Mouse (Mus musculus) hindbrain, embryonic 10.5 days (tissue): ENCODE results near the gene Fndc3b. TPM values are rescaled to one million over a fixed set of nuclear protein-coding genes. Genes with fewer than 3 reads are reported as not detected.

Experiments used
- DNase-seq: peaks from one replicate; pipeline ENCODE4 v3.0.0-alpha.2; 2017; ENCODE audit warnings: low spot score
- H3K27ac ChIP-seq: fragments of 300-500 bp; sonication (generic); 2 replicates; pipeline ENCODE4 v1.5.1; 2016; ENCODE audit warnings: mild to moderate bottlenecking, moderate library complexity
- H3K27me3 ChIP-seq: fragments of 300-500 bp; sonication (generic); 2 replicates; pipeline ENCODE4 v1.6.1; 2016; ENCODE audit warnings: mild to moderate bottlenecking; ENCODE audit not compliant: poor library complexity, insufficient read depth, severe bottlenecking
- H3K36me3 ChIP-seq: fragments of 300-500 bp; sonication (generic); 2 replicates; pipeline ENCODE4 v1.6.1; 2016; ENCODE audit warnings: mild to moderate bottlenecking, moderate library complexity
- H3K4me1 ChIP-seq: fragments of 300-500 bp; sonication (generic); replicated peaks from 2 replicates; pipeline ENCODE4 v1.6.1; 2016; ENCODE audit warnings: mild to moderate bottlenecking
- H3K4me3 ChIP-seq: fragments of 300-500 bp; sonication (generic); 2 replicates; pipeline ENCODE4 v1.5.1; 2016; ENCODE audit warnings: mild to moderate bottlenecking, moderate library complexity
- H3K9me3 ChIP-seq: fragments of 300-500 bp; sonication (generic); 2 replicates; pipeline ENCODE4 v1.6.1; 2016; ENCODE audit warnings: mild to moderate bottlenecking, moderate library complexity
- WGBS: fragments of 180-500 bp; shearing (Covaris S2); methylation state at CpG from one replicate; pipeline ENCODE4 v1.1.7; 2016; 5-methylcytosine and 5-hydroxymethylcytosine counted together
- polyA plus RNA-seq: library from polyadenylated mRNA; unstranded; fragments of >200 nt; fragmentation: Nextera tagmentation; extraction: Ambion mirVana; gene quantifications from 2 replicates; pipeline ENCODE4 v1.2.1, GENCODE M21; 2016

Gene Fndc3b
- 9.4 and 11.2 TPM in 2 replicates for polyA plus RNA-seq

DNA sequence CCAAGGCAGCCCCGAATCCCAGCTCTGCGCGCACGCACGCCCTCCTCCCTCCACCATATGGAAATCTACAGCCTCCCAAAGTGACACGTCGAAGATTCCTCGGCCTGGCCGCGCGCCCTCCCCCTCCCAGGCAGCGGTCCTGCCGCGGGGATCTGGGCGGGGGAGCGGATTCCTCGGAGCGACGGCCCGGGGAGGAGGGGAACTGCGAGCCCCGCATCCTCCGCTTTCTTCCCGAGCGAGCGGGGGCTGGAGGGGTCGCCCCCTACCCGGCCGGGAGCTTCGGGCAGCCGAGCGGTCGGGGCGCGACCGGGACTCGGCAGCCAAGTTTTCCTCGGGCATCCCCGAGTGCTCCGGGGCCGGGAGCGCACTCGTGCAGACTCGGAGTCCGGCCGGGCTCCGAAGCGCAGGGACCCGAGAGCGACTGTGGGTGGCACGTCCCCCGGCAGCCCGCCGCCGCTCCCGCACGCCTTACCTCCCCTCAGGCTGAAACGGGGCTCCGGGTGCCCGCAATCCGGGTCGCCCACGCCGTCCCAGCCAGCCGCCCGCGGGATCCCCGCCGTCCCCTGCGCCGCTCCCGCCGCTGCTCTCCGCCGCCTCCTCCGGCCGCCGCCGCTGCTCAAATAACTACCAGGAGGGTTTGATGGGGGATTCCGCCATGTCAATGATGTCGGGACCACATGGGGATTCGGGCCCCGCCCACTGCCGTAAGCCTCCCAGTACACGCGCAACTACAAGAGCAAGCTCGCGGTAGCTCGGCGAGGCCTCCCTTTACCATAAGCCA, at the start of gene Fndc3b:
Fndc3b (minus strand) TSS at position 660 of the 781 bp plus-strand sequence.
- Histone ChIP-seq H3K27me3 (peaks cover 4% of the 10 kb centered on the region; the same call in 1 of the 2 replicates), H3K4me1 (peaks cover 35% of the 10 kb centered on the region), H3K36me3 (no peaks in the 10 kb centered on the region), H3K9me3 (no peaks in the 10 kb centered on the region), H3K4me3 (peak within 1 kb of the TSS; percentile 75), H3K27ac (peak within 1 kb of the TSS; percentile 96)
- WGBS: under 1% methylated on average over 90 of the region's 90 CpGs
- peak; percentile 94 for DNase-seq

DNA sequence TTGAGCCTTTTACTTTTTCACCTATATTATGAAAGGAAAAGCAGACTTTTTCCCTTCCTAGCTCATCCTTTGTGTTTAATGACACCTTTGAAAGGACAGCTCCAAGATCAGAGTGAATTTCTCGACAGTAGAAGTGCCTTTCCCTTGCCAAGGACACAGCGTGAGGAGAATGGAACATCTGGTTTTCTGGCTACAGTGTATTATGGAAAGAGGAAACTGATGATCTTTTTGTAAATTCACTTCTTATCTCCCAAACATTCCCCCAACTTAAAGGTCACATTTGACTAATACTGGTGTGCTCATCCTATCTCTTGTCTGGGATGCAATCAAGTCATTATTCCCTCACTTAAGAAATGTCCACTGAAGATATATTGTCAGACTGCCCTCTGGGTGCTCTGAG, 49.2 kb upstream of the Fndc3b start:
- Histone ChIP-seq H3K9me3 (0 out of 2 replicates have a peak, but pooled peaks cover 2% of the 10 kb centered on the region), H3K27me3 (no peaks in the 10 kb centered on the region), H3K4me3 (no peak overlapping the region), H3K4me1 (no peaks in the 10 kb centered on the region), H3K27ac (no peak overlapping the region), H3K36me3 (no peaks in the 10 kb centered on the region)
- 84% methylated on average over 2 of the region's 2 CpGs for WGBS
- no peak for DNase-seq

GRCm38 (mm10) chr3:27758976-27759375, 47.9 kb upstream of the Fndc3b start:
- Histone ChIP-seq H3K4me1 (no peaks in the 10 kb centered on the region), H3K36me3 (no peaks in the 10 kb centered on the region), H3K27me3 (no peaks in the 10 kb centered on the region), H3K9me3 (0 out of 2 replicates have a peak, but pooled peaks cover 2% of the 10 kb centered on the region), H3K27ac (no peak overlapping the region), H3K4me3 (no peak overlapping the region)
- WGBS: 54% methylated on average over 6 of the region's 6 CpGs
- no peak for DNase-seq

- Histone ChIP-seq H3K9me3 (no peaks in the 10 kb centered on the region), H3K27ac (no peak overlapping the region), H3K27me3 (no peaks in the 10 kb centered on the region), H3K36me3 (no peaks in the 10 kb centered on the region), H3K4me3 (no peak overlapping the region), H3K4me1 (no peaks in the 10 kb centered on the region)
- no peak for DNase-seq
- WGBS: 75% methylated on average over 5 of the region's 5 CpGs
Observed at GRCm38 (mm10) chr3:27751657-27752056, 40.5 kb upstream of the Fndc3b start.

DNA sequence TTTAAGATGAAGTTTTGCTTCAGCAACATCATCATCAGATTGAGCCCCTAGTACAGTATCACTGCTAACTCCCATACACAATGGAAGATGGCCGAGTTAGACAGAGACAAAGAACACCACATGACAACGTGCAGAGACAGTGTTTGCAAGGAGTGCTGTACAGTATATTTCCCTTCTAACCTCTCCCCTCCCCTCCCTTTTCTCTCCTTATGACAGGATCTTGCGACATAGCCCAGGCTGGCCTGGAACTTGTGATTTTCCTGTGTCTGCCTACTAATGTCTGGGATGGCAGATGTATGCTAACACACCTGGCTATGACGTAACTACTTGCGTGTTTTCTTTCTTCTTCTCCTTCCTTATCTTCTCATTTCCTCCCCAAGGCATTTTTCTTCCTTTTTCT, 40.0 kb upstream of the Fndc3b start:
- no peaks in the 10 kb centered on the region for H3K36me3 ChIP-seq
- H3K9me3 ChIP-seq: no peaks in the 10 kb centered on the region
- no peak overlapping the region for H3K27ac ChIP-seq
- H3K4me1 ChIP-seq: no peaks in the 10 kb centered on the region
- no peaks in the 10 kb centered on the region for H3K27me3 ChIP-seq
- no peak for DNase-seq
- WGBS: 88% methylated on average over 5 of the region's 5 CpGs
- no peak overlapping the region for H3K4me3 ChIP-seq

GRCm38 (mm10) chr3:27745651-27746050, 34.5 kb upstream of the Fndc3b start:
- Histone ChIP-seq H3K27me3 (no peaks in the 10 kb centered on the region), H3K4me1 (0 out of 2 replicates have a peak, but pooled peaks cover 4% of the 10 kb centered on the region), H3K27ac (no peak overlapping the region), H3K4me3 (no peak overlapping the region), H3K36me3 (no peaks in the 10 kb centered on the region), H3K9me3 (no peaks in the 10 kb centered on the region)
- no peak for DNase-seq
- WGBS: 94% methylated on average over 9 of the region's 9 CpGs

GRCm38 (mm10) chr3:27744754-27745153, 33.6 kb upstream of the Fndc3b start:
- Histone ChIP-seq H3K27me3 (no peaks in the 10 kb centered on the region), H3K4me3 (no peak overlapping the region), H3K36me3 (no peaks in the 10 kb centered on the region), H3K9me3 (no peaks in the 10 kb centered on the region), H3K27ac (no peak overlapping the region), H3K4me1 (0 out of 2 replicates have a peak, but pooled peaks cover 7% of the 10 kb centered on the region)
- 53% methylated on average over 7 of the region's 7 CpGs for whole genome bisulfite sequencing
- no peak for DNase-seq

GRCm38 (mm10) chr3:27743271-27744145, 32.4 kb upstream of the Fndc3b start:
- Histone ChIP-seq H3K4me1 (0 out of 2 replicates have a peak, but pooled peaks cover 7% of the 10 kb centered on the region), H3K27me3 (no peaks in the 10 kb centered on the region), H3K9me3 (no peaks in the 10 kb centered on the region), H3K36me3 (no peaks in the 10 kb centered on the region), H3K27ac (no peak overlapping the region), H3K4me3 (no peak overlapping the region)
- 84% methylated on average over 9 of the region's 9 CpGs for WGBS
- no peak for DNase-seq

DNA sequence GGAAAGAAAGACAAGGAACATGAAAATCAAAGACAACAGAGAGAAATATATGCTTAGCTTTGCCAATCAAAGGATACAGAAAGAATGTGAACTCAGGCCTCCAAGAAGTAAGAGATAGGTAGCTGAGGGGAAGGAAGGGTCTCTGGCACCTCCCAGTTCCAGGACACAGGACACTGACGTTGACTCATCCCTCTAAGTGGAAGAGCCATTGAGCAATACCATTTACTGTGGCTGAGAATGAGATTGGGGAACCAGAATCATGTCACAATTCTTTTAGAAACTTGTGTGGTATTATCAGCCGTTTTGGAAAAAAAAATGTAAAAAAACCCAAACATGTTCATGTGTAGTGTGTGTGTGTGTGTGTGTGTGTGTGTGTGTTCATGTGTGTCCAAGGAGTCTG, 31.0 kb upstream of the Fndc3b start:
- no peaks in the 10 kb centered on the region for H3K36me3 ChIP-seq
- no peak overlapping the region for H3K4me3 ChIP-seq
- H3K27me3 ChIP-seq: no peaks in the 10 kb centered on the region
- no peak for DNase-seq
- no peaks in the 10 kb centered on the region for H3K9me3 ChIP-seq
- 76% methylated on average over 2 of the region's 2 CpGs for WGBS
- H3K27ac ChIP-seq: no peak overlapping the region
- H3K4me1 ChIP-seq: 0 out of 2 replicates have a peak, but pooled peaks cover 7% of the 10 kb centered on the region

DNA sequence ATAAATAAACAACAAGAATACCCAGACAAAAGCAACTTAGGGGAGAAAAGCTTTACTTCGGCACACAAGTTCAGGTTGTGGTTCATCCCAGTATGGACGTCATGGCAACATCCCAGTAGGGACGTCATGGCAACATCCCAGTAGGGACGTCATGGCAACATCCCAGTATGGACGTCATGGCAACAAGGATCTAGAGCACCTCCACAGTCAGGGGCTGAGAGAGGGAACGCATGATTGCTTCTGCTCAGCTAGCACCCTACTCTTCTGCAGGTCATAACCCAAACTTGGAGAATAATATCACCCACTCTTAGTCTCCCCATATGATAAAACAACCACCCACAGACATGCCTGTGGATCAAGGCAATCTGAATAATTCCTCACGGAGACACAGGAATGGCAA, 29.0 kb upstream of the Fndc3b start:
- peaks cover 12% of the 10 kb centered on the region for H3K4me1 ChIP-seq
- no peak for DNase-seq
- no peaks in the 10 kb centered on the region for H3K9me3 ChIP-seq
- H3K4me3 ChIP-seq: no peak overlapping the region
- 74% methylated on average over 7 of the region's 7 CpGs for WGBS
- H3K27me3 ChIP-seq: no peaks in the 10 kb centered on the region
- no peaks in the 10 kb centered on the region for H3K36me3 ChIP-seq
- H3K27ac ChIP-seq: no peak overlapping the region

- 28% methylated on average over 9 of the region's 9 CpGs for whole genome bisulfite sequencing
- peaks cover 9% of the 10 kb centered on the region for H3K4me1 ChIP-seq
Observed at GRCm38 (mm10) chr3:27736180-27736579, 25.1 kb upstream of the Fndc3b start.

DNA sequence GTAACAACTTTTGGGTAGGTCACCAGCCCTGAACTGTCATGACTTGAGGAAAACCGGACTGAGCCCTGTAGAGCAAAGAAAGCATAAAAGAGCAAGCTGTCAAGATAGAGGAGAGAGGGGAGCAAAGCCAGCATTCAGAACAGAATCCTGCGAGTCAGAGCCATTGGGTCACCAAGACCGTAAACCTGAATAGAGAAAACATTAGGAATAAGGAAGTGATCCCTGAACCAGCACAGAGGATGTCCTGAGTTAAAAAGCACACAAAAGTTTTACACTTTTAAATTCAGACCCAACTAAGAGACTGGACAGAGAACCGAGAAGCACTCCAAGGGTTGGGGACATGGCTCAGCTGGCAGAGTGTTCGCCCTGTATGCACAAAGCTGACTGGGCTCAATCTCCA, 24.0 kb upstream of the Fndc3b start:
- no peak overlapping the region for H3K27ac ChIP-seq
- no peak for DNase-seq
- H3K4me3 ChIP-seq: no peak overlapping the region
- H3K9me3 ChIP-seq: no peaks in the 10 kb centered on the region
- no peaks in the 10 kb centered on the region for H3K36me3 ChIP-seq
- no peaks in the 10 kb centered on the region for H3K27me3 ChIP-seq
- H3K4me1 ChIP-seq: peaks cover 7% of the 10 kb centered on the region
- WGBS: 82% methylated on average over 5 of the region's 5 CpGs

More at GRCm38 (mm10) chr3:27736180-27736579, 25.1 kb upstream of the Fndc3b start:
- peak; percentile 35 for DNase-seq
- Histone ChIP-seq H3K27ac (no peak overlapping the region), H3K4me3 (no peak overlapping the region), H3K27me3 (no peaks in the 10 kb centered on the region), H3K9me3 (no peaks in the 10 kb centered on the region), H3K36me3 (no peaks in the 10 kb centered on the region)
